Mouse (Mus musculus): ENCODE measurements around the gene Oasl2.
"Not testable (repeated sequence)": the region's sequence is repeated elsewhere in the genome, so short reads cannot be mapped to it uniquely, and the experiment has no call there.

The Oasl2 gene

DNA sequence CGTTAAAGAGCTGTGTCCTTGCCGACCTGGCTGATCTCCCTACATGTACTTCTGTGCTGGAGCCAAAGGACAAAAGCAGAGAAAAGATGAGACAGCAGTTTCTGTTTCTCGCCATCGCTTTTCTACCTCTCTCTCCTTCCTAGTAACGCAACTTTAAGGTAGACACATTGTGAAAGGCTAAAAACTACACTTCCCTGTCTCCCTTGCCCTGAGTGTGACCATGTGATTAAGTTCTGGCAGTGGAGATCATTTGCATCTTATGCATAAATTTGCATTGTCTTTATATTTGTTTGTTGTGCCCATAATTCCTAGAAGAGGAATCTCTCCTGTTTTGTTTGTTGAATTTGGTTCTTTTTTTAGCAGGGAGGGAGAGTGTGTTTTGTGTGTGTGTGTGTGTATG is 19.1 kb downstream of the Oasl2 start:
- DNase-seq (ENCODE audit: low spot score), result no peak

- no peak for DNase-seq (ENCODE audit: low spot score)
These were observed 20.0 kb downstream of the Oasl2 start for GRCm38 (mm10) chr5:114916777-114917176.

DNA sequence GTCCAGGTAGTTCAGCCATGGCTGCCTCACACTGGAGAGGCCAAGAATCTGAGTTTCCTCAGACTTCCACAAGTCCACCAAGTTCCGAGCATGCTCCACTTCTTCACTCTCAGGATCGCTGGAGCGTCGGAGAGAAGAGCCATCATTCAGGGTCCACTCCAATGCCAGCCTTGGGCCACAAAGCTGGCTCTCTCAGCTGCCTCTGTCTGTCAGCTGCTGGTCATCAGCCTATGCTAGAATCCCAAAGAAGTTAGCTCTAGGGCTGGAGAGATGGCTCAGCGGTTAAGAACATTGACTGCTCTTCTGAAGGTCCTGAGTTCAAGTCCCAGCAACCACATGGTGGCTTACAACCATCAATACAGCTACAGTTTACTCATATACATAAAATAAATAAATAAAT is 20.6 kb downstream of the Oasl2 start:
- DNase-seq (ENCODE audit: low spot score), result not testable (repeated sequence)

DNA sequence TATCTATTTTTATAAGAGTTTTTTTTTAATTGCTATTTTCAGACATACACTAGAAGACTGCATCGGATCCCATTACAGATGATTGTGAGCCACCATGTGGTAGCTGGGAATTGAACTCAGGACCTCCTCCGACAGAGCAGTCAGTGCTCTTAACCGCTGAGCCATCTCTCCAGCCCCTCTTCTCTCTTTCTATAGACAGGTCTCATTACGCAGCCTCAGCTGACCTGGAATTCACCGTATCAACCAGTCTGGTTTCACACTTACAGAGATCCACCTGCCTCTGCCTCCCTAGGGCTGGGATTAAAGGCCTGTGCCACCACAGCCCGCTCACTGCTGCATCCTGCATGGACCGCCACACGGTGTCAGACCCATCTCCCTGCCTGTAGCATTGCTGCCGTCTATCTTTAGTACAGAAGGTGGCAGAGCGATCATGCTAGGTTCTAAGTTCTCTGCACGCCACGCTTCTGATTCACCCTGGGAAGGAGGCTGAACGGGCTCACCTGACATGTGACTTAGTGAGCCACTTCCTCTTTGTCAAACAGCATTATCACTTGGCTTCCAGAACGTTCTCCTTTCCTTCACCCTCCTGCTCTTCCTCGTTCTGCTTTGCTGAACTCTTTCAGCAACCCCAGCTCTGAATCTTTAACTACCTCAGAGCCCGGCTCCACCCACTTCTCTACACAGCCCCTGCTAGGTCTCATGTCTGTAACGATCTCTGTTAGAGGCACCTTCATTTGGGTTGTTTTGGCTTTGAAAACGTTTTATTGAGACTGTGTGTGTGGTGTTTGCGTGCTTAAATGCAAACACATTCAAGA is 25.0 kb downstream of the Oasl2 start:
- peak; percentile 24 for DNase-seq (ENCODE audit: low spot score)

DNA sequence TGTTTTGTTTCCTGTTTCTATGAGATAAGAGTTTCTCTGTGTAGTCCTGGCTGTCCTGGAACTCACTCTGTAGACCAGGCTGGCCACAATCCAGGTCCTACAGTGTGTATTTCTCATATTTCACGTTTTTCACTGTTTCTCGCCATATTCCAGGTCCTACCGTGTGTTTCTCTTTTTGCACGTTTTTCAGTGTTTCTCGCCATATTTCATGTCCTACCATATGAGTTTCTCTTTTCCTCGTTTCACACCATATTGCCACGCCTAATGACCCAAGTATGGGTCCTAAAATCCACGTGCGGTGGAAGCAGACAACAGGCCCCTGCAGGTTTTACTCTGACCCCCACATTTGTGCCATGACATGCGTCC is 25.6 kb downstream of the Oasl2 start:
- no peak for DNase-seq (ENCODE audit: low spot score)

DNA sequence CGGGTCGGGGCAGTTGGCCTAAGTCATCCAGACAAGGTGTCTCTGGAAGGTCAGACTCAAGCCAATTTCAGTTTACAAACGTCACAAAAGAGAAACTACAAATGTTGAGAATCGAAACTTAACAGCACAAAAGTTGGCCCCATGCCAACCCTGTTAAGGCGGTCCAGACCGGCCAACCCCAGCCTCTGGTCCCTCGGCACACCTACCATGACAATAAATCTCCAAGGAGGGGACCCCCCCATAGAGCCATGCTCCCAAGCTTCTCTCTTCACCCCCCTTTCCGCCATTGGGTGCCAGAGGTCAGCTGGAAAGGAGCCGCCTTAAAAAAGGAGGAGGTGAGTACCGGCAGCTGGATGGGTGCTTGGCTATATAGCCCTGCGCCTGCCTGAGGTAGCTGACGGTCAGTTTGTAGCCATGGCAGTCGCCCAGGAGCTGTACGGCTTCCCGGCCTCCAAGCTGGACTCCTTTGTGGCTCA is 26.3 kb downstream of the Oasl2 start, which contains the start of gene Oasl1:
Oasl1 (plus strand) TSS at position 243 of the 476 bp plus-strand sequence.
- peak; percentile 48 for DNase-seq (ENCODE audit: low spot score)

GRCm38 (mm10) chr5:114926153-114926684 is 29.5 kb downstream of the Oasl2 start:
- no peak for DNase-seq (ENCODE audit: low spot score)

DNA sequence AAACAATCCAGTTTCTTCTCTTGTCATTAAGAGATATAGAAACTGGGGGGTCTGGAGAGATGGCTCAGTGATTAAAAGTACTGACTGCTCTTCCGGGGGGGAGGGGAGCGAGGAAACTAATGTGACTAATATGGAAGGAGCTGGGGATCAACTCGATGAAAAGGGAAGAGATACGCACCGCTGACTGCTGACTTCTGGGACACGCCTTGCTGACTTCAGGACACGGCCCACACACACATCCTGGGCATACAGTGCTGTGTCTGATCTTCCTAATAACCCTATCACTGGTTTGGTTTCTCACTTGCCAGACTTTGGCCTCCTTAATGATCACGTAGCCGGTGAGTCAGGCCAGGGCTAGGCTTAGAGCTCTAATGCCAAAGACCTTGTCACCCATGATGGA is 30.0 kb downstream of the Oasl2 start:
- DNase-seq (ENCODE audit: low spot score), result no peak

GRCm38 (mm10) chr5:114931626-114932025 is 34.9 kb downstream of the Oasl2 start:
- no peak for DNase-seq (ENCODE audit: low spot score)

DNA sequence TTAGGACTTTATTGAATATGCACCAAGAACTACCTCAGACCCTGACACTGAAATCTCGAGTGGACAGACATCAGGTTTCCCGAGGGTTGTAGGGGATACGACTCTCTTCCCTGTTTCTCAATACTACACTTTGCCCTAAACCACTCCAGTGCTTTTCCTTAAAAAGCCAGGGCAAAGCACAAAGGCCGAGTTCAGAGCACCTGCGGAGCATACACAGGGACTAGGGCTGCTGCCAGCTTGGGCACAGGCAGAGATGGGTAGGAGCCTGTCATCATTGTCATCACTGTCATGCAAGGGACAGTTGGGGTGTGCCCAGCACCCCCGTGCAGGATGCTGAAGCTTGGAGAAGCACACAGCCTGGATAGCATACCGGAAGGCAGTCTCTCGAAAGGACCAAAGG is 36.5 kb downstream of the Oasl2 start:
- DNase-seq (ENCODE audit: low spot score), result no peak

GRCm38 (mm10) chr5:114935838-114936237 is 39.1 kb downstream of the Oasl2 start:
- no peak for DNase-seq (ENCODE audit: low spot score)

DNA sequence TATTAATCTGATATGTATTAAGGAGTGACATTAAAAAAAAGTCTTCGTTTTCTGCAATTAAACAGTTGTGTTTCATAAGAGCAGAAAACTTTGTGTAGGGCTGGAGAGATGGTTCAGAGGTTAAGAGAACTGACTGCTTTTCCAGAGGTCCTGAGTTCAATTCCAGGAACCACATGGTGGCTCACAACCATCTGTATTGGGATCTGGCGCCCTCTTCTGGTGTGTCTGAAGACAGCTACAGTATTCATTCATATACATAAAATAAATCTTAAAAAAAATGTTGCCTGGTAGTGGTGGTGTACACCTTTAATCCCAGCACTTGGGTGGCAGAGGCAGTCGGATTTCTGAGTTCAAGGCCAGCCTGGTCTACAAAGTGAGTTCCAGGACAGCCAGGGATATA is 44.4 kb downstream of the Oasl2 start:
- DNase-seq (ENCODE audit: low spot score), result not testable (repeated sequence)

DNA sequence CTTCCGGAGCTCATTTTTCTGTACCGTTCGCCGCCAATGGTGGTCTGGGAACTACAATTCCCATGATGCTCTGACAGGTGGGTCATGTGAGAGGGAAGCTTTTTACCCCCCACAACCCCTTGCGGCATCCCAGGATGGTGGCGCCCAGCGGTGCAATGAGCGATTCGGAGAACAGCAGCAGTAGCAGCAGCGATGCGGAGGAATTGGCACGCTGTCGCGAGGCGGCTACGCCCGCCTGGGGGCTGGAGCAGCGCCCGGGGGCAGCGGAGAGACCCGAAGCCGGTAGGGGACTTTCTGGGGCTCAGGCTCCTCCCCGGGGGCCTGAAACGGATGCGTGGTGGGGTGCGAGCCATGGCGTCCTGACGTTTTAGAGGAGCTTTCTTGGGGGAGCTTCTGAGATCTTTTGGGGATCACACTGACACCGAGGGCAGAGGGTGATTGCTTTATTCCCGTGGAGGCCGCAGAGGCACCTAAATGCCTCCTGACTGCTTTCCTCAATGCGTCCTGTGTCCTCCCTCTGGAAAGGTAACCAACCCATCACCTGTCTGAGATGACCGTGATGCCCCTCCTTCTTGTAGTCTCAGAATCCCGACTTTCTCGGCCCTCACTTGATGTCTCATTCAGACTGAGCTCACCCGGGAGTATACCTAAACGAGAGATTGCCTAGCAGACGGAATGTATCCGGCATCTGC is 45.5 kb downstream of the Oasl2 start, which contains the start of gene 2210016L21Rik:
2210016L21Rik (plus strand) TSS at position 85 of the 692 bp plus-strand sequence.
- DNase-seq (ENCODE audit: low spot score), result peak; percentile 77

GRCm38 (mm10) chr5:114942766-114943130 is 46.0 kb downstream of the Oasl2 start:
- no peak for DNase-seq (ENCODE audit: low spot score)

DNA sequence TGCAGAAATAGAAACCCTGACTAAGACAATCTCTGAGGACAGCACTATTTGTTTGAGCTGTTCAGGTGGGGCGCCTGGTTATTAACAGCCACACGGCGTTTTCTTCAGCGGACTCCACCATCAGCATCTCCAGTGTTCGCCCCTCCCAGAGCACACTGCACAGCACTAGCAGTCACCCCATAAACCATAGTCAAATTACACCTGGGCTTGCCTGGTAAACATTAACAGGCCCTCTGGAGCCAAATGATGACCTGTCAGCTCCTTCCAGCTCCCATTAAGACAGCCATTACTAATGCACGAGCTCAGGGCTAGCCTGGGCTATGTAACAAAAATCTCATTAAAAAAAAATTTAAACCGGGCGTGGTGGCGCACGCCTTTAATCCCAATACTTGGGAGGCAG is 48.3 kb downstream of the Oasl2 start:
- DNase-seq (ENCODE audit: low spot score), result no peak

- no peak for DNase-seq (ENCODE audit: low spot score)
These were observed 52.2 kb downstream of the Oasl2 start for GRCm38 (mm10) chr5:114948891-114949290.

DNA sequence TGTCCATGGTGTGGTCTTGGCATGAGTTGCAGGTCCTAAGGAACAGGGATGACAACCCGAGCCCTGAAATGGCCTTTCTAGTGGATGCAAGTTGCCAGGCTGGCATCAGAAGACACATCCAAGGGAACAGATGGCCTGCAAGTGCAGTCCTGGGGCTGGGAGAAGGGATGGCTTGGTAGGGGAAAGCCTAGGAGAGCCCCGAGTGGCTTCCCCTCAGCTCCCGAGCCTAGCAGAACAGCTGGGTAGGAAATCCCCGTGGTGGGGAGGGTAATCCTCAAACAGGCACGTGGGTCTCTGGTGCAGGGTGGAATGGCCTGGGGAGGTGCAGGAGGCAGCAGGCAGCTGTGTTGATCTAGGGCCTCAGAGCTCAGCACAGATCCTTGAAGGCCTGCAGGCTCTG is 52.6 kb downstream of the Oasl2 start:
- no peak for DNase-seq (ENCODE audit: low spot score)

- no peak for DNase-seq (ENCODE audit: low spot score)
These were observed 53.1 kb downstream of the Oasl2 start for GRCm38 (mm10) chr5:114949812-114950211.

- no peak for DNase-seq (ENCODE audit: low spot score)
These were observed 53.9 kb downstream of the Oasl2 start for GRCm38 (mm10) chr5:114950669-114951068.

DNA sequence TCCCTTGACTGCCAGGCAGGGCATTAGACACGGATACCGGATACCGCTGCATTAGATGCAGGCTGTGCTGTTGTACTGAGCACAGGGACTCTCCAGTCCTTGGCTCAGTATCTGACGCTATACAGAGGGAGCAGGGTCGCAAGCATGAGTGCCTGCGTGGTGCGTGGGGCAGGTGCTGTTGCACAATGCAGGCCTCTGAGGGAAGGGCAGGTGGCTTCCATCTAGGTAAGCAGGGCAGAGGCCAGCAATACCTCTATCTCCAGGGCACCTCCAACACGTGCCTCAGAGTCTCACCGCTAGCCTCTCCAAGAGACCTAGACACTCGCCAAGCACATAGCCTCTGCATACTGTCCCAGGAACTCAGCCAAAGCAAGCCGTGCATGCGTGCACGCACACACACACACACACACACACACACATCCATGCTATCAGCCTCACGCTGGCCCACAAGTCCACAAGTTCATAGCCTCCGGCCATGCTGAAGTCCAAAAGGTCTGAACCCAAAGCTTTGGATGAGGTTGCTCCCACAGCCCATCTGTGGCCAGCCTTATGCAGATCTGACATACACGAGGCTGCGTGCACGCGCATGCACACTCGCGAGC is 54.6 kb downstream of the Oasl2 start:
- no peak for DNase-seq (ENCODE audit: low spot score)

DNA sequence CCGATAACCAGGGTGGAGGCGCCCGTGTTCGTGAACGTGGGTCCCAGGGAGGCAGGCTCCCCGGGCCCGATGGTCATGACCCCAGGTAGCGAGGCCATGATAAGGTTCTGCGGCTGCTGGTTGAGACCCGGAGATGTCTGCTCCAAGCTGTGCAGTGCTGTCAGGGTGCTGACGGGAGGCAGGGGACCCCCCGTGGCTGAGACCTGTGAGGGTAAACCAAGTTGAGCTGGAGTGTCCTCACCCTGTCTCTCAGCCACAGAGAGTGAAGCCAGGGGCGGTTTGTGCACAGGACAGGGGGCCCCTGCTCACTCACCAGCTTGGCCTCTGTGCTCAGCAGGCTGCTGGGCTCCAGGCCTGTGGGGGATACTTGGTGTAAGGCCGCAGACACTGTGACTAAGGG is 56.6 kb downstream of the Oasl2 start:
- DNase-seq (ENCODE audit: low spot score), result no peak

GRCm38 (mm10) chr5:114958069-114958468 is 61.3 kb downstream of the Oasl2 start:
- DNase-seq (ENCODE audit: low spot score), result no peak

All from ovary, postnatal 36 days (tissue).